Mouse (Mus musculus) embryonic fibroblast, embryonic 13.5 days (primary cell): Measurements from ENCODE around the gene 4930404H24Rik. TPM values are rescaled to one million over a fixed set of nuclear protein-coding genes. Genes with fewer than 3 reads are reported as not detected.
"Not testable (repeated sequence)": the region's sequence is repeated elsewhere in the genome, so short reads cannot be mapped to it uniquely, and the experiment has no call there.

ENCODE experiments used
- H3K27ac ChIP-seq: 2 replicates; pipeline ENCODE4 v1.5.1; 2012; ENCODE audit warnings: low read length, control low read depth, inconsistent platforms; ENCODE audit not compliant: insufficient read depth
- H3K4me1 ChIP-seq: 2 replicates; pipeline ENCODE4 v1.6.1; 2011; ENCODE audit warnings: low read length; ENCODE audit not compliant: control insufficient read depth, insufficient read depth
- H3K4me3 ChIP-seq: 2 replicates; pipeline ENCODE4 v1.5.1; 2011; ENCODE audit warnings: mild to moderate bottlenecking, control low read depth, low read length; ENCODE audit not compliant: insufficient read depth
- CTCF ChIP-seq: IDR thresholded peaks from 2 replicates; pipeline ENCODE4 v1.5.1; 2011; ENCODE audit warnings: mild to moderate bottlenecking, control low read depth, low read length, moderate library complexity, borderline replicate concordance; ENCODE audit not compliant: insufficient read depth
- POLR2A ChIP-seq: IDR thresholded peaks from 2 replicates; pipeline ENCODE4 v1.6.1; 2011; ENCODE audit warnings: low read depth, mild to moderate bottlenecking, control low read depth, low read length, moderate library complexity
- polyA plus RNA-seq: library from polyadenylated mRNA; stranded (reverse); fragments of >200 nt; gene quantifications from 2 replicates; pipeline ENCODE4 v1.2.4, GENCODE M21; 2011; ENCODE audit warnings: low read depth; ENCODE audit not compliant: missing spikeins, insufficient read length

Gene 4930404H24Rik
- polyA plus RNA-seq, 1 experiment = not detected

DNA sequence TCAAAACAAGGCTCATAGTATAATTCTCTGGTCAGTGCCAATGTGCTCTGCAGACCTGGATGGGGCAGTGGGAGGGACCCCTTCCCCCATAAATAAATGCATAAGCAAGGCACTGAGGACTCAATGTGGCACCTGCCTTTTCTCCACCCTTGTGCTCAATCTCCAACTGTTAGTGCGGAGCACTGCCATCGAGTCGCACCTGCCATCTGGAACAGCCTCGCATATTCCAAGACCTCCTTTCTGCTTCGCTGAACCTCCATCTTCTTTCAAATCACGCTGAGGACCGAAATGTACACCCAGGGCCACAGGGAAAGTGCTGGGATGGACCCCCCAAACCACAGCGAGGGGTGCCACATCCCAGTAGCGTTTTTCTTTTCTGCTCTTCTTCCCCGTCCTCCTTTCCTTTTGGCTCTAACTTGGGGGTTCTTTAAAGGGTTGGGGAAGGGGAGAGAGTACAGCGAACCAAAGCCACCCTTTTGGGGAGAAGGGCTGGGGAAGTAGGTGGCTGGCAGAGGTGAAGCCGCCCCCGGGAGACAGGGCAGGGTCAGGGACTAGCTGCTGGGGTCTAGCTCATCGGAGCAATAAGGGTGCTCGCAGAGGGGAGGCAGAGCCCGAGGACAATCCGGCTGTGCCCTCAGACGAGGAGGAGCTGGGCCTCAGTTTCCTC is 945 bp upstream of the 4930404H24Rik start:
- TF ChIP-seq POLR2A (no peak), CTCF (no peak)
- no peak overlapping the region for H3K27ac ChIP-seq
- no peaks in the 10 kb centered on the region for H3K4me1 ChIP-seq
- peak overlapping the region; percentile 30; the same call in 1 of the 2 replicates for H3K4me3 ChIP-seq

DNA sequence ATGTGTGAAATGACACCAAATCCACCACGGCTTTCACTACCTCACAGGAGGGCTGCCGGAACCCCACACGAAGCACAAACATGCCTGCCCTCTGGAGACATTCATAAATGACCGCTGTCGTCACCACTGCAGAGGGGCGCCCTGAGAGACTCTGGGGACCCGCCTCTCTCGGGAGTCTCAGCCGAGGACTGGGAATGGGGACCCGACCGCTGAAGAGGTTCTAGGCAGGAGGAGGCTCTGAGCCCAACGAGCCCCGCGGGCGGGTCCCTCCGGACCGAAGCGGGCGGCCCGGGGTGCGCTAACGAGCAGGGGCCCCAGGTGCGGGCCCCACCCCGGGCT is 442 bp upstream of the 4930404H24Rik start:
- H3K27ac ChIP-seq = no peak overlapping the region

DNA sequence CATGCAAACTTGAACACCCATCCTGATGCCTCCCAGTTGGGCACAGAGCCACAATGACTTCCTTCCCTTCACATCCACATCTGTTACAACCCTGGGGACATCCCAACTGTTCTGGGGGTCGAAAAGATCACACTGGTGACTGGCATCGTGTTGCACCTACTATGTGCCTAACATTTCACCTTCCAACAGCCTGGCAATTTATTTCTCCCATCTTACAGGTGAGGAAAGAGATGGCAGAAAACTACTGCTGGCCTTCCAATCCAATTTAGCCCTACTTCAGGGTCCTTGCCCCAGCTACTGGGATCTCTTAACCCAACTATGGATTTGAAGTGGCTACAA is 772 bp downstream of the 4930404H24Rik start:
- Histone ChIP-seq H3K4me1 (no peaks in the 10 kb centered on the region), H3K27ac (no peak overlapping the region), H3K4me3 (no peak overlapping the region)
- TF ChIP-seq POLR2A = no peak

More for the DNA sequence above, 442 bp upstream of the 4930404H24Rik start:
- Histone ChIP-seq H3K4me1 (no peaks in the 10 kb centered on the region), H3K4me3 (peak overlapping the region; percentile 30; the same call in 1 of the 2 replicates)
- TF ChIP-seq CTCF (no peak), POLR2A (no peak)

DNA sequence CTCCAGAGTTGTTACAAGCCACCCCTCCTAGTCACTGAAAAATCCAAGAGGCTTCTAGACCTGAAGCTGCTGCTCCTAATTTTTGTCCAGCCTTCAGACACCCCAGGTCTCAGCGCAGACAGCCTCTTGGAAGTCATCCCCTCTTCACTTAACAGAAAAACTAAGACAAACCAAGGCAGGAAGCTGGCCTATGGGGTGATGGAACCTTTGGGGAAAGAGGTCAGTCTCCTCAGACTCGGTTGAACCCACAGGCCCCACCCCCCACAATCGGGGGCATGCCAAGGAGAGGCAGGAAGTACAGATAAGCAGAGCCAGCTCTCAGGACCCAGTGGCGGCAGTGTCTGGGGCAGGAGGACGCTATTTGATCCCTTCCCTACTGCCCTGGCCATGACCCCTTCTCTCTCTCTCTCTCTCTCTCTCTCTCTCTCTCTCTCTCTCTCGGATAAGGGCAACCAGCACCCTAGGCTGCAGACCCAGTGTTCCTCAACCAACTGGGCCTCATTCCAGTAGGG is 1.2 kb downstream of the 4930404H24Rik start:
- Histone ChIP-seq H3K27ac (no peak overlapping the region), H3K4me3 (no peak overlapping the region), H3K4me1 (no peaks in the 10 kb centered on the region)
- TF ChIP-seq POLR2A = no peak
- TF ChIP-seq CTCF = no peak

DNA sequence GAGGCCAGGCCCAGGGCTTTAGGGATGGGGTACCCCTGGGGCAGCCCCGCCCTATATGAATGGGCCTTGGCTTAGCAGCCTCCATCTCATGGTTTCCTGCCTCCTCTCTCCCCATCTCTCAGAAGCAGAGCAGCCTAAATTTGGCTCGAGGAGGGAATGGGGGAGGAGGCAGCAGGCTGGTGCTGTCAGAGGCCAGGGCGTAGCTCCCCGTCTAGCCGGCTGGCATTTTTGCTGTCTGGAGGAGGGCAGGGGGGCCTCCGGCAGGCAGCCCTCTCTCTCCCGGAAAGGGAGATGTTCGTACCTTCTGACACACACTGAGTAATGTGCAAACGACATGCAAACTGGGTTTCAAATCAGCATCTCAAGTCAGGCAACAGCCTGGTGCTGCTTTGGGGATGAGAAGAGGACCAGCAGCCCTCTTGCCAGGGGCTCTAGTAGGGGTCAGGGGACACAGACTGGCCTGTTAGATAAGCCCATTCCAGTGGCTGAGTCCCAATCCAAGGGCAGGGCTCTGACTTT is 1.8 kb downstream of the 4930404H24Rik start:
- no peak overlapping the region for H3K4me3 ChIP-seq
- H3K4me1 ChIP-seq = no peaks in the 10 kb centered on the region
- no peak overlapping the region for H3K27ac ChIP-seq
- no peak for TF ChIP-seq CTCF
- no peak for TF ChIP-seq POLR2A

DNA sequence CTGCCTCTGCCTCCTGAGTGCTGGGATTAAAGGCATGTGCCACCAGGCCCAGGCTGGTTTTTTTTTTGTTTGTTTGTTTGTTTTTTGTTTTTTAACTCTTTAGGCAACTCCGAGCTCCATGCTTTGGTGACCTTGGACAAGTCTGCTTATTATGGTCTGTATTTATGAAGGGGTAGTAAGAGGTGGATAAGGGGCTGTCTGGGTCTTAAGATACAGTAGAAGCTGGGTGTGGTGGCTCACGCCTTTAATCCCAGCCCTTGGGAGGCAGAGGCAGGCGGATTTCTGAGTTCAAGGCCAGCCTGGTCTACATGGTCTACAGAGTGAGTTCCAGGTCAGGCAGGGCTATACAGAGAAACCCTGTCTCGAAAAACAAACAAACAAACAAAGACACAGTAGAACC is 2.8 kb downstream of the 4930404H24Rik start:
- H3K4me1 ChIP-seq, H3K4me3 ChIP-seq, H3K27ac ChIP-seq: not testable (repeated sequence)

DNA sequence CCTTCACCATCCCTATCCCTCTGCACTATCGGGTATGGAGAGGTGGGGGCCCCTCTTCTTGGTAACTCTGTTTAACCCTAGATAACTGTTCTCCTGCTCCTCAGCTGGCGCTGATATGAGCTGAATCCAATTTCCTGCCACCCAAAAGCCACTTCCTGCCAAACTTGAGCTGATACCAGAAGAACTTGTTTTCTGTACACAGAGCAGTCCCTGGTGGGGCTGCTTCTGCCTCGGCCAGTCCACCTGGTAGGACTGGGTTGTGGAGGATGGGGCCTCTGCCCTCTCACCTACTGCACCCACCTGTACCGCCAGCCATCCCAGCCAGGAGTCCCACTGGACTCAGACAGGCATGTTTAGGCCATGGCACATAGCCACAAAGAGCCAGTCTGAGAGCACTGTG is 3.2 kb downstream of the 4930404H24Rik start:
- Histone ChIP-seq H3K4me1 (no peaks in the 10 kb centered on the region), H3K27ac (no peak overlapping the region), H3K4me3 (no peak overlapping the region)
- no peak for TF ChIP-seq POLR2A
- TF ChIP-seq CTCF = no peak

DNA sequence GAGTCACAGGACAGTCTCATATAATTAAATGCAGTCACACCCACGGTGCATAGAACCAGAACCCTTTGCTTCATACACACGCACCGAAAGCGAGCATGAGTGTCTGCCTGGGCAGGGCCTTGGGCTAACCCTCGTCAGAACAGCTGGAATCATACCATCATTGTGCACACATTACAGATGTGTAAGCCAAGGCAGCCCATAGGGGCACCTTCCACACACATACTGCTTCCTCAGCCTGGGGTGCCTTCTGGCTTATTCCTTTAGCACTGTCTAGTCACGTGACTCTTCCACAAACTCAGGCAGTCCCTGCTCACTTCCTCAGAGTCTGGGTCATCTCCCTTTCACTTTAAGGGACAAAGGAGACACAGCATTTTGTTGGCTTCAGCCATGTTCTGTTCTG is 3.7 kb downstream of the 4930404H24Rik start:
- Histone ChIP-seq H3K4me1 (no peaks in the 10 kb centered on the region), H3K4me3 (no peak overlapping the region), H3K27ac (no peak overlapping the region)
- TF ChIP-seq CTCF (no peak), POLR2A (no peak)

DNA sequence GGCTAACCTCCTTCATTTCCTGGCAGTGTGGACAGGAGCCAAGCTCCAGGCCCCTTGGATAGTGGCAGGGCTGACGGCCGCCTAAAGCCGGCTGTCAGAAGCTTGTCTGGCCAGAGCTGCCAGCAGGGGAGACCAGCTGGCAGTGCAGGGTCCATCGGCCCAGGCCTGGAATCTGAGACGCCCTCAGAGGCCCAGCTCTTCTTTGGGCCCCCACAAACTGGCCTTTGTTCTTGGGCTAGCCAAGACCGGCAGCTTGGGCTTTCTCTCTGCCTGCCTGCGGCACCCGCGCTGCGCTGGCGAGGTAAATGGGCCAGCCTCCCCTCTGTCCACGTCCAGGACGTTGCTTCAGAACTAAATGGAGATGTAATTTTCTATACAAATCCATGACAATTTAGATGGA is 4.3 kb downstream of the 4930404H24Rik start:
- H3K27ac ChIP-seq = no peak overlapping the region
- TF ChIP-seq CTCF (no peak), POLR2A (no peak)
- H3K4me1 ChIP-seq = no peaks in the 10 kb centered on the region
- no peak overlapping the region for H3K4me3 ChIP-seq

DNA sequence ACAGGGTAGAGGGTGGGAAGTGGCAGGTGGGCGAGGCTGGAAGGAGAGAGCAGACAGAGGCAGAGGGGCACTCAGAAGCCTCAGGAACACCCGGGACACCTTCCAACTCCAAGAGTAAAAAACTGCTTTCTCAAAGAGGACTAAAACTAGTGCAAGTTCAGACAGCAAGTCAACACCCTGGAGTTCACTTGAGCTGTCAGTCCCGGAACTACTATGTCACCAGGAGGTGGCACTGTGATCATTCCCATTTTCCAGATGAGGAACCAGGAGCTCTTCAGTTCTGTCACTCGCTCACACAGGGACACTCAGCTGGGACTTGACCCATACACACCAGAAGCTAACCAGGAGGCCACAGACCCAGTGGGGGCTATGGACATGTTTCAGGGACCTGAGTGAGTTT is 6.6 kb downstream of the 4930404H24Rik start:
- H3K4me1 ChIP-seq = no peaks in the 10 kb centered on the region
- TF ChIP-seq CTCF (peak; percentile 19; the same call in 1 of the 2 replicates), POLR2A (no peak)
- no peak overlapping the region for H3K4me3 ChIP-seq
- H3K27ac ChIP-seq = no peak overlapping the region
